Mouse (Mus musculus) small intestine, adult 2 months (tissue): ENCODE data around the gene Csrnp3.

ENCODE experiments used
- CTCF ChIP-seq: fragments of 200-500 bp; IDR thresholded peaks from 2 replicates; pipeline ENCODE4 v1.5.1; 2012; ENCODE audit warnings: low read depth, mild to moderate bottlenecking, control low read depth, inconsistent platforms, low read length, moderate library complexity, mixed read lengths; ENCODE audit not compliant: insufficient replicate concordance, insufficient read length; ENCODE audit errors: extremely low read depth
- POLR2A ChIP-seq: fragments of 200-500 bp; IDR thresholded peaks from 2 replicates; pipeline ENCODE4 v1.6.1; 2012; ENCODE audit warnings: low read depth, mild to moderate bottlenecking, control low read depth, inconsistent platforms, low read length, moderate library complexity

- no peak for TF ChIP-seq CTCF
- TF ChIP-seq POLR2A, result no peak
Observed at GRCm38 (mm10) chr2:65856791-65857190, 11.2 kb downstream of the Csrnp3 start.
